Mouse (Mus musculus) olfactory bulb, adult 2 months (tissue): ENCODE measurements around the gene Dpp6. TPM values are rescaled to one million over a fixed set of nuclear protein-coding genes. Genes with fewer than 3 reads are reported as not detected.

Experiments
- H3K27ac ChIP-seq: fragments of 200-500 bp; 2 replicates; pipeline ENCODE4 v1.5.1; 2012; ENCODE audit warnings: low read depth, low read length; ENCODE audit not compliant: insufficient read depth
- H3K4me1 ChIP-seq: fragments of 200-500 bp; 2 replicates; pipeline ENCODE4 v1.6.1; 2012; ENCODE audit warnings: low read length; ENCODE audit not compliant: control insufficient read depth, insufficient read depth
- H3K4me3 ChIP-seq: fragments of 200-500 bp; 2 replicates; pipeline ENCODE4 v1.5.1; 2012; ENCODE audit warnings: mild to moderate bottlenecking, low read depth, low read length, moderate library complexity; ENCODE audit not compliant: insufficient read depth
- CTCF ChIP-seq: fragments of 200-500 bp; IDR thresholded peaks from 2 replicates; pipeline ENCODE4 v1.5.1; 2012; ENCODE audit warnings: low read depth, mild to moderate bottlenecking, low read length, moderate library complexity; ENCODE audit not compliant: insufficient read depth
- POLR2A ChIP-seq: fragments of 200-500 bp; IDR thresholded peaks from 2 replicates; pipeline ENCODE4 v1.6.1; 2012; ENCODE audit warnings: mild to moderate bottlenecking, low read depth, low read length, moderate library complexity; ENCODE audit not compliant: insufficient read depth
- WGBS: fragments of 180-500 bp; shearing (Covaris S2); methylation state at CpG from one replicate; pipeline ENCODE4 v1.1.7; 2018; 5-methylcytosine and 5-hydroxymethylcytosine counted together
- polyA plus RNA-seq: library from polyadenylated mRNA; stranded (reverse); fragments of >200 nt; gene quantifications from 2 replicates; pipeline ENCODE4 v1.2.4, GENCODE M21; 2012; ENCODE audit warnings: low replicate concordance; ENCODE audit not compliant: missing spikeins, insufficient read depth, insufficient read length

The Dpp6 gene
- polyA plus RNA-seq, 1 experiment, result not detected

GRCm38 (mm10) chr5:27274781-27275395 is 457.9 kb downstream of the Dpp6 start:
- no peak overlapping the region for H3K4me3 ChIP-seq
- peaks cover 10% of the 10 kb centered on the region; the same call in 1 of the 2 replicates for H3K4me1 ChIP-seq
- H3K27ac ChIP-seq, result no peak overlapping the region
- TF ChIP-seq CTCF (no peak), POLR2A (no peak)
- 52% methylated on average over 8 of the region's 8 CpGs for WGBS

DNA sequence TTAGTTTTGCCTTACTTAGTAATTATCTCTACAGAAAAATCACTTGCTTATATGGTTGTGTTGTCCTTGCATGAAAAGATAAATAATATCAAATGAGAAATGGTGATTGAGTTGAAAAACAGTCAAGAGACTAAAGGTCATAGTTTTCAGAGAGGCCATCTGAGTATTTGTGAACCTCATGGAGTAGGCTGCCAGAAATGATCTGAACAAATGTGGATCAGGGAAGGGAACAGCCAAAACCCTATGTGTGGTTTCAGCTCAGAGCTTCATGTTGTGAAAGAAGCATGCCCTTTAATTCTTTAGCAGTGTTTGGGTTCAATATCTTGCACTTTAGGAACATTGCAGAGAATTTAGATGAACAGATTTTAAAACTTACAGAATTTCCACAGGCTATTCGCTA is 458.9 kb downstream of the Dpp6 start:
- WGBS, result 82% methylated on average over 1 of the region's 1 CpGs
- peaks cover 10% of the 10 kb centered on the region; the same call in 1 of the 2 replicates for H3K4me1 ChIP-seq
- H3K27ac ChIP-seq, result no peak overlapping the region
- TF ChIP-seq CTCF (no peak), POLR2A (no peak)
- no peak overlapping the region for H3K4me3 ChIP-seq

DNA sequence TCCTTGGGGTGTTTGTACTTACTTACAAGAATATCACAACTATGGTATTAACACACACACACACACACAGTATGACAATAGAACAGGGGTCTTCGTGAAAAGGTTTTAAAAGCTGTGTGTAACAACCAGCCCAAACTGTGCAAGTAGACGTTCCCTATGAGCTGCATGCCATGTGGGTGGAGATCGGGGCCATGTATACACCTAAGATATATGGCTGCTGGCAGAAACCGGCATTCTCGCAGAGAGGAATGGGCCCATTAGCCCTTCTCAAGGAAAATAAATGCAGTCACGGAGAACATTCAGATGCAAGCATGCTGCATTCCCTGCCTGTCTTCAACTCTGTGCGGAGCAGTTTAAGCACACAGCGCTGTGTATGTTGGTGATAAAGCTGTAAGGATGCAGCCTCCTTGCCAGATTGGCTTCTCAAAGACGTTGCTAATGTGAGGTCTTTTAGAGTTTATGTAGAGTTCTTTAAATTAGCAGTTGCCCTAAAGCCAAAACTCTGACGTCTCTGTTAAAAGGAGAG is 461.2 kb downstream of the Dpp6 start:
- peaks cover 8% of the 10 kb centered on the region; the same call in 1 of the 2 replicates for H3K4me1 ChIP-seq
- no peak overlapping the region for H3K27ac ChIP-seq
- TF ChIP-seq CTCF, result no peak
- no peak for TF ChIP-seq POLR2A
- 52% methylated on average over 10 of the region's 10 CpGs for WGBS
- H3K4me3 ChIP-seq, result no peak overlapping the region

GRCm38 (mm10) chr5:27286876-27287275 is 469.9 kb downstream of the Dpp6 start:
- WGBS, result 13% methylated on average over 4 of the region's 4 CpGs
- peaks cover 9% of the 10 kb centered on the region for H3K4me1 ChIP-seq
- no peak overlapping the region for H3K4me3 ChIP-seq
- peak overlapping the region; percentile 7; the same call in 1 of the 2 replicates for H3K27ac ChIP-seq
- TF ChIP-seq POLR2A (no peak), CTCF (no peak)

DNA sequence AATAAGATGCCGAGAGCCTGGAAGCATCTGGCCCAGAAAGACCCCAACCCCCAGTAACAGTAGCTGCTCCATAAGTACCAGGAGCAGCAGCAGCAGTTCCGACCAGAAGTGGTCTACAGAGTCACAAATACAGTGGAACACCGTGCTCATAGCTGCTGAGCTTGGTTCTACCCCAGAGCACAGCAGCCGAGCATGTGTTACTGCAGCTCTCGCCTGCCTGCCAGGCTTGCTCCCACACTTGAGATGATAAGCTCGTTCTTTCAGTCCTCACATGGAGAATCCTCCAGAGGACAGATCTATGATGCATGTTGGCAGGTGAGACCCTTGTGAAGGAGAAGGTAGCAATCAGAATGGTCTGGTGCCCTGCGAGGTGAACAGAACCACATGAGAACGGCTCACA is 474.4 kb downstream of the Dpp6 start:
- 71% methylated on average over 8 of the region's 8 CpGs for WGBS
- TF ChIP-seq CTCF (no peak), POLR2A (no peak)
- no peak overlapping the region for H3K4me3 ChIP-seq
- H3K4me1 ChIP-seq, result 0 out of 2 replicates have a peak, but pooled peaks cover 4% of the 10 kb centered on the region
- H3K27ac ChIP-seq, result no peak overlapping the region

GRCm38 (mm10) chr5:27292236-27292635 is 475.2 kb downstream of the Dpp6 start:
- Histone ChIP-seq H3K27ac (no peak overlapping the region), H3K4me3 (no peak overlapping the region), H3K4me1 (0 out of 2 replicates have a peak, but pooled peaks cover 4% of the 10 kb centered on the region)
- TF ChIP-seq POLR2A (no peak), CTCF (no peak)
- WGBS, result 80% methylated on average over 7 of the region's 7 CpGs

DNA sequence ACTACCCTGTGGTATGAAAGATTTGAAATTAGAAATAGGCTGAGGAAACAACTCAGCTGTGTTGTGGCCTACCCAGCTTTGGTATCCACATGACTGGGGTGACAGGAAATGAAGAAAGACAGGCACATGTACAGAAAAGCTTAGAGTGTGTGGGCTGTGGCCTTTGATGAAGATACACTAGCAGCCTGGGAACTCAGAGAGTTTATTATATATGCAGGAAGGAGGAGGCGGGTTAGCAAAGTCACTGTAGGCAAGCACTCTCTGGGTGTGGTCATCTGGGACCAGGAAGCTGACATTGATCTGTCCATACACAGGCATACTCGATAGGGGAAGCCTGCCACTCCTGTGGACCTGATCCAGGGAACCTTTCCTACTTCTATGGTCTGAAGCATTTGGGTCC is 487.1 kb downstream of the Dpp6 start:
- no peaks in the 10 kb centered on the region for H3K4me1 ChIP-seq
- WGBS, result 90% methylated on average over 2 of the region's 2 CpGs
- H3K27ac ChIP-seq, result no peak overlapping the region
- no peak overlapping the region for H3K4me3 ChIP-seq
- TF ChIP-seq CTCF, result no peak
- no peak for TF ChIP-seq POLR2A

DNA sequence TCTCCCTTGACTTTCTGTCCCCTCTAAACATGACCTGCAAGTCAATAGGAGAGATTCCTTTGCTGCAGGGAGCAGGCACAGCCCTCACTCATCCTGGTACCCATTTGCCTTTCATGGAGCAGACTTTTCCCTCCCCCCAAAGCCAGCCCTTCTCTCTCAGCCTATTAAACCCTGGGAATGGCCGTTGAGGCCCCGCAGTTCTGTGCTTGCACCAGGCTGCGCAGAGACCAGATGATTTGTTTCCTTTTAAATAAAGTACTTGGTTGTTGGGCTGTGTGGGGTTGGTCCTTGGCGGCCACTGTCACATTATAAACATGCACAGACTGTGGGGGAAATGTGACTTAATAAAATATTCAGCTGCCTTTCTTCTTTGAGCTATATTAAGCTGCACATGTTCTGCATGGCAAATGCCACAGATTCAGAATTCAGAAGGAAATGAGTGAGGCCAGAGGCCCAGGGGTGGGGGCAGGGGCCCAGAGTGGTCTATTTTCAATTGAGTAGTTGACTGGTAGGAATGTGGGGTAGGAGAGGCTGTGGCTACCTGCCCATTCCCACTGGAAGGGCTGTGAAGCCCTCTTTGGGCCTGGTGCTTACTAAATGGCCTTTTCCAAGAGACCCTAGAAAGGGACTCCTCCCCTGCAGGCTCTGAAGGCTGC is 489.6 kb downstream of the Dpp6 start:
- TF ChIP-seq CTCF (no peak), POLR2A (no peak)
- 52% methylated on average over 4 of the region's 4 CpGs for WGBS
- H3K4me3 ChIP-seq, result no peak overlapping the region
- no peaks in the 10 kb centered on the region for H3K4me1 ChIP-seq
- no peak overlapping the region for H3K27ac ChIP-seq

- 87% methylated on average over 2 of the region's 2 CpGs for WGBS
- Histone ChIP-seq H3K27ac (no peak overlapping the region), H3K4me3 (no peak overlapping the region), H3K4me1 (0 out of 2 replicates have a peak, but pooled peaks cover 2% of the 10 kb centered on the region)
- TF ChIP-seq CTCF, result no peak
- TF ChIP-seq POLR2A, result no peak
Observed at GRCm38 (mm10) chr5:27310217-27310616, 493.2 kb downstream of the Dpp6 start.

DNA sequence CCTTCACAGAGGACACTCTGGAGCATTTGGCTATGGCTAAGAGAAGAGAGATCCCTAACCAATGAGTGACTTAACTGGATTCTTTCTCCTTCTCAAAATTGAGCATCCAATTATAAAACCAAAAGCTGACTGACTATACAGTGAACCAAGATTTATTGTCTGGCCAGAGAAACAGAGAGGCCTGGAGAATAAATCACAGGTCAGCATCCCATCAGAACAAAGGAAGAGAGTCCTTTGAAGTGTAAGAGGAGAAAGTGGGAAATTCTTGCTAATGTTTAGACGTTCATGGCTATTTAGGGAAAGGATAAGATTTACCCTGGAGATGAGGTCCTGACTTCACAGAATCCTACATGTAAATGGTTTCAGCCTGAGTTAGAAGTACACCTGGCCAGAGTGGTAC is 499.7 kb downstream of the Dpp6 start:
- WGBS, result 44% methylated on average over 1 of the region's 1 CpGs
- Histone ChIP-seq H3K27ac (no peak overlapping the region), H3K4me1 (peaks cover 6% of the 10 kb centered on the region), H3K4me3 (no peak overlapping the region)
- TF ChIP-seq CTCF (no peak), POLR2A (no peak)
